Mouse (Mus musculus) thymus, adult 2 months (tissue): ENCODE data around the gene Klhl2.

Experiments used
- CTCF ChIP-seq: fragments of 200-500 bp; IDR thresholded peaks from 2 replicates; pipeline ENCODE4 v1.5.1; 2012; ENCODE audit warnings: mild to moderate bottlenecking, control low read depth, low read length, moderate library complexity, borderline replicate concordance; ENCODE audit not compliant: control insufficient read depth, poor library complexity, insufficient read depth; ENCODE audit errors: extremely low read depth
- POLR2A ChIP-seq: fragments of 200-500 bp; IDR thresholded peaks from 2 replicates; pipeline ENCODE4 v1.6.1; 2012; ENCODE audit warnings: mild to moderate bottlenecking, low read length, control low read depth, moderate library complexity; ENCODE audit not compliant: control insufficient read depth, poor library complexity, insufficient read depth; ENCODE audit errors: extremely low read depth

- TF ChIP-seq POLR2A (no peak), CTCF (no peak)
Measured at GRCm38 (mm10) chr8:64764075-64764474, 85.7 kb downstream of the Klhl2 start.
